ENCODE assay signal across 9 mouse cellular contexts in genomic region chr9:120171295-120171694, GRCm38 (mm10). TPM values are rescaled to one million over a fixed set of nuclear protein-coding genes. Genes with fewer than 3 reads are reported as not detected.
DNase-seq lines count a peak whose midpoint lies in the region; ATAC-seq and TF ChIP-seq lines count a peak whose summit lies in the region.
"Had no signal": no experiment of that assay in that cellular context is flagged by ENCODE, and none has a peak within 500 bp of the region (broad histone marks: within the 10 kb centered on the region; RNA-seq: fewer than 3 reads in every experiment).

No protein-coding gene starts in this region.

- no peaks in the 10 kb centered on the region for H3K27me3 ChIP-seq in forebrain, embryonic 14.5 days (replicated peaks; ENCODE audit: control insufficient read depth, insufficient read depth, low read length)

- TF ChIP-seq CTCF in bone marrow macrophage, adult 2 months (IDR thresholded peaks at IDR 0.05; ENCODE audit: low read depth, low read length): peak; percentile 46

- no peaks in the 10 kb centered on the region for H3K36me3 ChIP-seq in forebrain, embryonic 14.5 days (ENCODE audit: control insufficient read depth, insufficient read depth, low read length)

- peak; percentile 53 to 68 for DNase-seq in frontal cortex, postnatal 25 days (ENCODE audit: low spot score in 2 of 2)
- DNase-seq in CD4-positive, CD25-positive, alpha-beta regulatory T cell, adult 2 months (ENCODE audit: low read depth, low spot score): peak; percentile 73
- peak; percentile 66 for DNase-seq in forebrain, embryonic 14.5 days (ENCODE audit: low spot score)
- DNase-seq in layer of hippocampus, adult 11-12 months (ENCODE audit: low spot score): peak; percentile 84
- peak; percentile 40 for DNase-seq in lung, postnatal 25 days (ENCODE audit: low spot score)
- DNase-seq in spleen, postnatal 4 days (ENCODE audit: low spot score in 2 of 2): peak; percentile 55 to 82

- ATAC-seq in frontal cortex, adult (ENCODE audit: low TSS enrichment): no peak
- no peak for ATAC-seq in forebrain, embryonic 14.5 days

- H3K27ac ChIP-seq in bone marrow macrophage, adult 2 months (ENCODE audit: insufficient read depth, low read depth, low read length): no peak overlapping the region
- H3K27ac ChIP-seq in forebrain, embryonic 14.5 days (ENCODE audit: low read depth, low read length): no peak overlapping the region

- no peak for TF ChIP-seq POLR2A in bone marrow macrophage, adult 2 months (IDR thresholded peaks at IDR 0.05; ENCODE audit: borderline replicate concordance, low read depth, low read length)

- no peaks in the 10 kb centered on the region for H3K9me3 ChIP-seq in forebrain, embryonic 14.5 days (replicated peaks; ENCODE audit: control insufficient read depth, low read length)

- no peak overlapping the region for H3K4me3 ChIP-seq in bone marrow macrophage, adult 2 months (ENCODE audit: insufficient read depth, low read length)
- no peak overlapping the region for H3K4me3 ChIP-seq in forebrain, embryonic 14.5 days (ENCODE audit: low read depth, low read length)

- no peak overlapping the region for H3K9ac ChIP-seq in forebrain, embryonic 14.5 days (ENCODE audit: low read length)

- H3K4me2 ChIP-seq in forebrain, embryonic 14.5 days (ENCODE audit: low read length): no peak overlapping the region

- WGBS in forebrain, embryonic 14.5 days: 47% methylated on average over 5 of the region's 5 CpGs

- no peaks in the 10 kb centered on the region for H3K4me1 ChIP-seq in bone marrow macrophage, adult 2 months (ENCODE audit: control insufficient read depth, insufficient read depth, low read length)
- no peaks in the 10 kb centered on the region for H3K4me1 ChIP-seq in forebrain, embryonic 14.5 days (ENCODE audit: control insufficient read depth, insufficient read depth, low read length)

RNA-seq across cellular contexts. Expression of gene Mobp, which starts 21.8 kb away (rescaled TPM):
- polyA plus RNA-seq in bone marrow macrophage, adult 2 months (2012; ENCODE audit: insufficient read depth, insufficient read length, missing spikeins): not detected in 2 replicates
- polyA plus RNA-seq in forebrain, embryonic 14.5 days (2014; fragmentation: Nextera tagmentation; extraction: Ambion mirVana): 0.17 and 0.20 TPM in 2 replicates
- polyA plus RNA-seq: stomach, embryonic 14.5 days had no signal

RNA-seq across cellular contexts. Expression of gene Rpsa, which starts 43.8 kb away (rescaled TPM):
- polyA plus RNA-seq in bone marrow macrophage, adult 2 months (2012; ENCODE audit: insufficient read depth, insufficient read length, missing spikeins): 1,167 and 1,228 TPM in 2 replicates
- 1,255 and 1,755 TPM in 2 replicates for polyA plus RNA-seq in forebrain, embryonic 14.5 days (2014; fragmentation: Nextera tagmentation; extraction: Ambion mirVana)
